Mouse (Mus musculus) cerebellum, postnatal 25 days (tissue): ENCODE results near the gene Serpinh1.
A peak's percentile ranks its signal among the peaks of the same experiment; 100 is the strongest.
"Not testable (repeated sequence)": the region's sequence is repeated elsewhere in the genome, so short reads cannot be mapped to it uniquely, and the experiment has no call there.

Experiments
- DNase-seq, 2 experiments: peaks; one replicate each; pipeline ENCODE4 v3.0.0; 2021; ENCODE audit warnings: mixed read lengths in 2 of 2

The Serpinh1 gene

GRCm38 (mm10) chr7:99352526-99353400, at the start of gene Serpinh1:
Gene Serpinh1 (minus strand): TSS chr7:99353239.
- peak; percentile 31 to 44 for DNase-seq

- DNase-seq, result no peak
Measured at GRCm38 (mm10) chr7:99402477-99402876, 49.4 kb upstream of the Serpinh1 start.

DNA sequence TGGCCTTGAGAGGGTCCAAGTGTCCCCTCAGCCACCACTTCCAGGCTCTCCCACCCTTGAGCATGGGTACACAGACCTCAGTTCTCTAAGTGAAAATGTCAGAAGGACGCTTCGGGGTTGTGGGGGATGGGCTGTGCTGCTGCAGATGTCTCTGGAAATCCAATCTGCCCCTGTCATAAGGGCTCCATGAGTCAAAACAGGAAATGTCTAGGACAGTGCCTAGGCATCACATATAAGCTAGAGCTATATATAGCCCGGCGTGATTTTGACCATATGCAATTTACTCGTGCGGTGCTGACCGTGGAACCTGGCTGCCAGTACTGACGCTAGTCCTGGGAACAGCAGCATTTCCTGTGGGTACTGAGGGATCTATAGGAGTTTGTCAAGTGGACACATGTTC, 48.3 kb upstream of the Serpinh1 start:
- no peak for DNase-seq

- peak; percentile 83 to 86 for DNase-seq
Measured at GRCm38 (mm10) chr7:99396994-99397659, 44.1 kb upstream of the Serpinh1 start.

GRCm38 (mm10) chr7:99395908-99396616, 43.0 kb upstream of the Serpinh1 start:
- peak; percentile 50 to 56 for DNase-seq

DNA sequence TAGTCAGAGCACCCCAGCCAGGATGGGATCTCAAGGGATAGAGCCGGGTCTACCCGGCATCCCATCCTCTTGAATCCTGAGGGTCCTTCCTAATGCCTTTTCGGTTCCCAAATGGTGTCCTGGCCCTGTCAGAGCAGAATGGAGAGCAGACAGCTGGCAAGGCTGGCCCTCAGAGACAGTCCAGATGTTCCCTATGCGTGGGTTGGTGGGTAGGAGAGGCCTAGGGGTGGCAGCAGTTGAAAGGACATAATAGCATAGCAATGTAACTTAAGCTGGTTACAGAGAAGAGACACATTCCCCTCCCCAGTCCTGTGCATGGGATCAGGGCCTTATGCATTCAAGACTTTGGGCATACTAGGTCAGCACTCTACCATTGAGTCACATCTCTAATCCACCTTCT, 42.3 kb upstream of the Serpinh1 start:
- DNase-seq, result no peak

DNA sequence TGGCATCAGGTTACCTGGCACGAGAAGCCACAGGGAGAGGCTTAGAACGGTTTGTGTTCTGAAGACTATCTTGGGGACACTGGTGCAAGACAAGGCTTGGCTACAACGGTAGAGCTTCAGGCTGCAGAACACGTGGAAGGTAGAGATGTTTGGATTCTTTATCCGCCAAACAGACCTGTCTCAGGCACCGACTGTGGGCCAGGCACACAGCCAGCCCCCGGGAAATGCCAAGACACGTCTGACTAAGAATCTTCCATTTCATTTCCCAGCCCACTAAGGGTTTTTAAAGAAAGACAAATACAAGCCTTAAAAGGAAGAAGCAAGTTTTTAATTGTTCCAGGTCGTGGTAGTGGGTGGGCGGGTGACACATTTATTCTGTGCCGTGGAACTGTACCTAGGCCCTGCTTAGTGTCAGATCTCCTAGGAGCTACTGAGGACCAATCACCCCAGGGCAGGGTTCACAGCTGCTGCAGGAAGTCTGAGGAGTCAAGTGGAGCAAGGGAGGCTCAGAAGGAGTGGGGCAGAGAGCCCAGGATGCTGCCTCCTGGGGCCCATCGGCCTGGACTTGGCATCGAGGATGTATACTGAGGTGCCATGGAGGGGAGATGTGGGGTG, 40.8 kb upstream of the Serpinh1 start:
- peak; percentile 76 to 85 for DNase-seq

DNA sequence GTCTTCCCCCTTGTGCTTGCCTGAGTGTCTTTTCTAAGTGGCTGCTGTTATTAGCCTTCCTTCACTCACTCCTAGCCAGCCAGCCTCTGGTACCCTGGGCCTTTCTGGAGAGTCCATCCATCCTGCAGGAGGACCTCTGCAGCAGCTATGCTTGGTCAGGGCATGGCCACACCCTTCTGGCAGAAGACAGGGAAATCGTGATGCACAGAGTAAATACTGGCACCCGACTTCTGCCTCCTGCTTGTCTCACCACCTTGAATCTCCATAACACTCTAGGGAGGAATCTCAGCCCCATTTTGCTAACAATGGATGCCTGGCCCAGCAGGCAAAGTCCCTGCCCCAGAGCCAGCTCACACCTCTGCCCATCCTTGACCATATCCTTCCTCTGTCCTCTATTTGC, 39.7 kb upstream of the Serpinh1 start:
- DNase-seq, result peak; percentile 65 to 68

- no peak for DNase-seq
Measured at GRCm38 (mm10) chr7:99390559-99390958, 37.5 kb upstream of the Serpinh1 start.

GRCm38 (mm10) chr7:99387356-99387755, 34.3 kb upstream of the Serpinh1 start:
- DNase-seq, result peak; percentile 65 to 78

DNA sequence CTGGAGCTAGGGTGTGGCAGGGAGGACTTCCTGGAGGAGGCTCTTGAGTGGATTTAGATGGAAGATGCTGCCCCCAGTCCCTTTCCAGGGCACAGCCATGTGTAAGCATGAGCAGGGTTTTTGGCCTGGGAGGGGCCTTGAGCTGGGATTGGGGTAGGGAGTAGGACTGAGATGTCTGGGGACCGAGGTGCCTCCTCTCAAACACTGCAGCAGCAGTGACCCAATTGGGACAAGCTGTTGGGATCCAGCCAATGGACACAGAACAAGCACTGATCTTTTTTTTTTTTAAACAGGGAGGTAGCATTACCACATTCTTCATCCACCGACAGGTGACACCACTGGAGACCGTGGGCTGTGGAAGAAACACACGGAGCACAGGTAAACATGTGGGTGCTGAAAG, 33.8 kb upstream of the Serpinh1 start:
- DNase-seq, result peak; percentile 28 to 32

DNA sequence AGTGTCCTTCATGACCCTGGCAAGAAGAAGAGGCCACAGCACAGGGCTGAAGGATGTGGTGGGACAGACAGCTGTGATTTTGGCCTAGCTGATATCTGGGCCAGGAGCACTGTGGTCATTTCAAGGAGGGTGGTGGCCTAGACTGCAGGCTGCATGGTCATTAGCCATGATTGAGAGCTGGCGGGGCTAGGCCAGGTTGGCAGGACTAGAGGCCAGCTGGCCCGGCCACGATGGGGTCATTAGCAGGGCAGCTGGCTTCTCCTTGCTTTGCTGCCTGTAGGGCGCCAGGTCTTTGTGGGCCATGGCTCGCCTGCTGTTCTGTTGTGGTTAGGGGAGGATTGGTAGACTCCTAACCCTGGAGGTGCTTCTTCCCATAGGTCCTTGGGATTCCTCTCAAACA, 33.0 kb upstream of the Serpinh1 start:
- DNase-seq, result peak; percentile 76 to 82

GRCm38 (mm10) chr7:99384101-99384611, 31.1 kb upstream of the Serpinh1 start:
- DNase-seq, result no peak

DNA sequence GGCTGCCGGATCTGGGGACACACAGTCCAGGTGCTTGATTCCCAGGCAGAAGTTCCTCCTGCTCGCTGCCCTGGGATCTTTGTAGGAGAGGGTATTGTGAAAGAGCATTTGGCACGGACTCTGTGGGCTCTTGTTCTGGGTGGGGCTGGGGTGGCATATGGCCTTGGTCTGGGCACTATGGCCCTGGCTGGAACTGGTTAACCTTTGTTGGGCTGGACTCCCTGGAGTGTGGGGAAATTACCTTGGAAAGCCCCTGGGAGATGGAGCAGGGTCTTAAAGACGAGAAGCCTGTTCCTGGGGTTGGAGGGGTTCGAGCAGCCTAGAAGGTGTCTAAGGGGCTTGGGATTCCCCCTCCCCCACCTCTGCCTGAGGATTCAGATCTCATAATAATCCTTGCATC, 30.2 kb upstream of the Serpinh1 start:
- DNase-seq, result peak; percentile 41 to 42

DNA sequence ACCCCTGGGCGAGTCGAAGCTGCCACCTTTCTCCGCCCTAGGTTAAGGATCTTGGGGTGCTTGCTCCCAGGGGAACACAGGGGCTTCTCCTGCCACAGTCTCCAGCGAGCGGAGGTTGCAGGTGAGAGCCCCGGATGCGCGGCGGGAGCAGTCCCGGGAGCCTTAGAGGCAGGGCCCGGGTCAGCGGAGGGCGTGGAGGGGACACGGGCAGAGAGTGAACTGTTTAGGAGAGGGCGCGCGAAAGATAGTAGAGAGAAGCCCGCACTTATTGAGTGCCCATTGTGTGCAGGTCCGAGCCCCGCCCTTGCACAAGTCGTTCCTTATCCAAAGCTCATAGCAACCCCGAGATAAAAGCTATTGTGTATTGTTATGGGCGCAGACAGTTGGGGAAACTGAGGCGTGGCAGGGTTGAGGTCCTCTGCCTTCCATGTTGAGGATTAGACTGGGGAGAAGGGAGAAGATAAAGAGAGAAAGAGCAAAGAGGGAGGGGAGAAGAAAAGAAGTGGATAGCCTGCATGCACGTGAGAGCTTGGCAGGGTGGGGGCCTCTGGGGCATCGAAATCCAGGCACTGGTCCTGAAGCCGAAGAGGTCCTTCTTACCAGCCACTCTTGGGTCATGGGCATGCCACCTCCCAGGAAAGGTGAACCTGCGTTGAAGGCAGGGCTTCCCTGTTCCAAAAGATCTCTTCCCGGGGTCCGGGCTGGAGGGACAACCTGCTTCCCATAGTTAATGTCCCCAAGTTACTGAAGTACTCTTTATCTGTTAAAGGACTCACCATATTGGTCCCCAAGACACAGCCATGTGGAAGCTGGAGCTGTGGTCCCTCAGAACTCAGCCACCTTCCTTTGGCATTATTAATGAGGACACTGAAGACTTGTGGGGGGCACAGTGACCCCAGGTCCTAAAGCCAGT, 29.3 kb upstream of the Serpinh1 start:
- peak; percentile 37 to 60 for DNase-seq

DNA sequence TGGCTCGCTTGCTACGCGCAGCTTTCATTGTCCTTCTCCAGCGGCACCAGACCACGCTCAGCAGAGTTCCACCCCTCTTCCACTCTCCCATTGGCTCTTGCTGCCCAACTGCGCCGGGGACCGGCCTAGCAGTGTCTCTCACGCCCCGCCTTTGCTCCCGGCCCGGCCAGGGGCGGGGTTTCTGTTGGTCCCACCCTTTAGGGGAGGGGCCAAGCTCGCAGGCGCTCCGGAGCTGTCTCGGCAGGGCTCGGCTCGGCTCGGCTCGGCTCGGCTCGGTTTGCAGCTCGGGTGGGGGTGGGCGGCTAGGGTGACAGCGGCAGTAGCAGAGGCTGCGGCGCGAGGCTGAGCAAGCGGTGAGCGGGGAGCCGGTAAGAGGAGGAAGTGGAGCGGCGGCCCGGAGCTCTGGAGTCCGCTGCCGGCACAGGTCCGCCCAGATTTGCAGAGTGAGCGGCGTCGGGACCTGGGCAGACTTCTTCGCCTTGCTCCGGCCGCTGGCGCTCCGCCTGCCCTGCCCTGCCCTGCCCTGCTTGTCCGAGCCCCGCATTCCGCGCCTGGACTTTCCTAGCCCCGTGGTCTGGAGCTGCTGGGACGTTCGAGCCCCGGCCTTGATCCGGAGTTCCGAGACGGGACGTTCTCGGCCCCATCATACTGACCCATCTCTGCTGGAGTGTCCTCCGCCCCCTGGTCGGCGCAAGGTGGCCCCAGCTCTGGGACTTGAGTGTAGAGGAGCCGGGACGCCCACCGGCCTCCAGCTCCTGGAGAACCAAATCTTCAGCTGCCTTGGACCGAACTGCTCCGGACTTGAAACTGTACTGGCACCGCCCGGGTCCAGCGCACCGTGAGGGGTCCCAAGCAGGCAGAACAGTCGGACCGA, 28.4 kb upstream of the Serpinh1 start, which contains the start of gene Gdpd5:
TSS of gene Gdpd5 (plus strand) at position 201 of the 874 bp plus-strand sequence.
- peak; percentile 100 for DNase-seq

DNA sequence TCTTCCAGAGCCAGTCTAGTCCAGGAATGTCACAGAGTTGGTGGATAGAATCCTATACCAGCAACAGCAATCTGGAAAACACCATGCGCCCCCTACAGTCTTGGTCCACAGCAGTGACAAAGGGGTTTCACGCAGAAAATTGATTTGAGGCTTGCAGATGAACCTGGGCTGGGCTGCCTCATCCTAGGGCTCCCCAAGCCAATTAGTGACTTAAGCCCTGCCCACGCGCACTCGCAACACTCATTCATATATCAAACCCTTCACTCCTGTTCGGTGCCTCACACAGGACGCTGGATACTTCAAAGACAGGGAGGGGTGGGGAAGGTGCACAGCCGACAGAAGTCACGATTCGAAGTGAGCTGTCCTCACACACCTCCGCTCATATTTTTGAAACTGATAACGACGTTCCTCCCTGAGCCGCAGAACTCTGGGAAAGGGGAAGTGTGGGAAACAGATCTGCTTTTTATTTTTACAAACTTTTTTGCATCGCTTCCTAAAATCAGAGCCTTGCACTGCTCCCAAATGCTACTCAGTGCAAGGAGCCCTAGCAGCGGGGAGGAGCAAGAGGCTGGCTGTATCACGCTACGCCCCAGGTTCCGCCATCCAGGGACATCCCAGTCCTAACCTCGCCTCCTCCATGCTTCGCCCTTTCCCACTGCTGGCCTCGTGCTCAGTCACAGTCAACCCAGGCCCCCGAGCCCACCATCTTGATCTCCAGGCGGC, 27.6 kb upstream of the Serpinh1 start:
- peak; percentile 37 to 57 for DNase-seq

DNA sequence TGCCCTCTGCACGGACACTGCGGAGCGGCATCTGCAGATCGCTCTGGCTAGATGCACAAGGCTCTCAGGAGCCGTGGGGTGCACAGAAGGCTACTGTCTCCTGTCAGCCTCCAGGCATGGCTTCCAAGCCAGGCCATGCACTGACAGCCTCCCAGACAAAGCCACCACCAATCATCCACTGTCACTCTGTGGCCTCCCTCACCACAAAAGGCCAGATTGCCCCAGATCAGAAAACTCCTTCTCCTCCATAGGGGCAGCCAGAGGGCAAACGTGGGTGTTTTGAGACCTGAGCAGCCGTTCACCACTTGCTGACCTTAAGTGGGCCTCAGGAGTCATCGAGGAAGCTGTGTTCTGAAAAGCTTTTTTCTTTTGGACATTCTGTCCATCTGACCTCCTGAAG, 25.8 kb upstream of the Serpinh1 start:
- DNase-seq, result peak in 1 of 2 experiments; percentile 29

DNA sequence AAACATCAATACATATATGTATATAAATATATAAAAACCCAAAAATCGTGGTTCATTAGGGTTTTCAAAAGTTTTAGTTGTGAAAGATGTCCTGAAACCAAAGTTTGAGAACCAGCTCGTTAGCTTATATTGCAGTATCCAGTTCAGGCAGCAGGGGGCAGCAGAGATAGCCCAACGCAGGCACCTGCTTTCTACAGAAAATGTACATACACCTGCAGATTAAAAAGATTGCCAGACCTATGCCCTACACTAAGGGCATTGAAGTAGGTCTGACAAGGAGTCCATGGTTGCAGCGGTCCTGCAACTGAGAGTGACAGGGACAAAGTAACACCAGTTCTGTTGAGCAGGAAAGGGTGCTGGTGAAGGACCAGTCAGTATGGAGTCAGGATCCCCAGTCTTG, 22.4 kb upstream of the Serpinh1 start:
- peak; percentile 89 to 92 for DNase-seq

- not testable (repeated sequence) for DNase-seq
Measured at GRCm38 (mm10) chr7:99374325-99374724, 21.3 kb upstream of the Serpinh1 start.
